Mouse (Mus musculus) left cerebral cortex, postnatal 4 days (tissue): Measurements from ENCODE around the gene Cnp. TPM values are rescaled to one million over a fixed set of nuclear protein-coding genes. Genes with fewer than 3 reads are reported as not detected.
A peak's percentile ranks its signal among the peaks of the same experiment; 100 is the strongest.
"Not testable (repeated sequence)": the region's sequence is repeated elsewhere in the genome, so short reads cannot be mapped to it uniquely, and the experiment has no call there.

Experiments used
- DNase-seq: peaks from one replicate; pipeline ENCODE4 v3.0.0-alpha.2; 2022
- intact Hi-C: fragments of 180-260 bp; cut with DNase I; formaldehyde crosslinking; loops from one replicate; pipeline ENCODE4 v1.15.1; 2025
- total RNA-seq, 2 experiments: library from RNA; stranded (reverse); gene quantifications; 2 replicates each; pipeline ENCODE4 v1.2.3; 2021

The Cnp gene
- total RNA-seq, result 10 to 100 TPM; 25.6 to 29.6 TPM

GRCm38 (mm10) chr11:100574708-100575483, at the start of gene Cnp:
Cnp (plus strand) TSS chr11:100574904.
- DNase-seq, result peak; percentile 66
- intact Hi-C loops, result loop anchor here (5.0 kb wide), 1 partner anchor 32 kb away; no protein-coding TSS in a partner anchor

GRCm38 (mm10) chr11:100524987-100525630, 49.6 kb upstream of the Cnp start:
- intact Hi-C loops, result no loop called here
- DNase-seq, result no peak

GRCm38 (mm10) chr11:100526052-100526816, 48.5 kb upstream of the Cnp start:
- intact Hi-C loops, result no loop called here
- no peak for DNase-seq

GRCm38 (mm10) chr11:100527066-100527457, 47.6 kb upstream of the Cnp start:
- peak; percentile 76 for DNase-seq
- intact Hi-C loops, result no loop called here

- peak; percentile 100 for DNase-seq
- intact Hi-C loops, result no loop called here
These were observed 47.0 kb upstream of the Cnp start, which contains the start of gene Acly for GRCm38 (mm10) chr11:100527458-100528374. Acly (minus strand) TSS chr11:100528000.

- no peak for DNase-seq
- intact Hi-C loops, result no loop called here
These were observed 46.1 kb upstream of the Cnp start for GRCm38 (mm10) chr11:100528375-100529165.

- intact Hi-C loops, result no loop called here
- DNase-seq, result no peak
These were observed 40.8 kb upstream of the Cnp start for GRCm38 (mm10) chr11:100533871-100534270.

GRCm38 (mm10) chr11:100534411-100534810, 40.3 kb upstream of the Cnp start:
- DNase-seq, intact Hi-C loops: not testable (repeated sequence)

- DNase-seq, intact Hi-C loops: not testable (repeated sequence)
These were observed 39.9 kb upstream of the Cnp start for GRCm38 (mm10) chr11:100534821-100535220.

GRCm38 (mm10) chr11:100535996-100536395, 38.7 kb upstream of the Cnp start:
- no peak for DNase-seq
- intact Hi-C loops, result no loop called here

- DNase-seq, result no peak
- intact Hi-C loops, result no loop called here
These were observed 38.2 kb upstream of the Cnp start for GRCm38 (mm10) chr11:100536466-100536865.

- intact Hi-C loops, result no loop called here
- DNase-seq, result no peak
These were observed 33.7 kb upstream of the Cnp start for GRCm38 (mm10) chr11:100540966-100541365.

GRCm38 (mm10) chr11:100541577-100541976, 33.1 kb upstream of the Cnp start:
- DNase-seq, result no peak
- intact Hi-C loops, result no loop called here

- peak; percentile 80 for DNase-seq
- intact Hi-C loops, result no loop called here
These were observed 29.6 kb upstream of the Cnp start, which contains the start of gene Ttc25 for GRCm38 (mm10) chr11:100544832-100545745. Ttc25 (plus strand) TSS chr11:100545607.

- DNase-seq, result no peak
- intact Hi-C loops, result no loop called here
These were observed 29.0 kb upstream of the Cnp start for GRCm38 (mm10) chr11:100545746-100546085.

GRCm38 (mm10) chr11:100546955-100547354, 27.7 kb upstream of the Cnp start:
- no peak for DNase-seq
- intact Hi-C loops, result no loop called here

GRCm38 (mm10) chr11:100548141-100548540, 26.6 kb upstream of the Cnp start:
- intact Hi-C loops, result no loop called here
- no peak for DNase-seq

GRCm38 (mm10) chr11:100549466-100549865, 25.2 kb upstream of the Cnp start:
- DNase-seq, result no peak
- intact Hi-C loops, result no loop called here
